Mouse (Mus musculus): ENCODE measurements at regions not wholly inside any gene's neighbourhood (a gene's known extent, or its start where the extent isn't known, plus 50 kb on each side); places are given as distances from the start of the nearest gene placed in this dataset.
A peak's percentile ranks its signal among the peaks of the same experiment; 100 is the strongest.

DNA sequence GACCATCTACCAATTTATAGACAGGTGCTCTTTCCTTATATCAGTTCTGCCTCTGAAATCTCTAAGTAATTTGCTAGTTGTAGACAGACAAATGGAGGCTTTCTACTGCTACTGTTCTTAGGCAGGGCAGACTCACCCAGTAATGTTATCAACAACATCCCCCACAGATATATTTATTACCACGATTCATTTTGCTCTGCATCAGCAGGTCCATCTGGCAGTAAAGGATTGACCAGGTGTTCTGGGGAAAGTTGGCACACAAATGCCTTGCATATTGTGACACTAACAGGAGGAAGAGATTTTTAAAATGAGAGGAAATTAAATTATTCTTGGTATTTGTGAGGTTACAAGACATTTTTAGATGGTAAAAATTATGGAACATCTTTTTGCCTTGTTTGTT, 627.3 kb upstream of the Tmprss15 start:
- Histone ChIP-seq H3K27me3 (ENCODE audit: insufficient read depth, low read length) (no peaks in the 10 kb centered on the region), H3K9me3 (ENCODE audit: low read length) (no peaks in the 10 kb centered on the region), H3K36me3 (ENCODE audit: insufficient read depth, low read length) (no peaks in the 10 kb centered on the region), H3K4me2 (ENCODE audit: low read depth, low read length, poor library complexity, severe bottlenecking) (no peak overlapping the region), H3K4me3 (ENCODE audit: low read depth, low read length) (no peak overlapping the region), H3K27ac (ENCODE audit: low read depth, low read length) (no peak overlapping the region), H3K4me1 (ENCODE audit: insufficient read depth, low read length) (no peaks in the 10 kb centered on the region), H3K9ac (replicated peaks; ENCODE audit: low read length, poor library complexity, severe bottlenecking) (no peak overlapping the region)
- 88% methylated on average over 1 of the region's 1 CpGs for WGBS
- DNase-seq (ENCODE audit: low spot score) = peak; percentile 73
- TF ChIP-seq CTCF (IDR thresholded peaks at IDR 0.05) = no peak
- ATAC-seq (ENCODE audit: low FRiP score) = no peak

DNA sequence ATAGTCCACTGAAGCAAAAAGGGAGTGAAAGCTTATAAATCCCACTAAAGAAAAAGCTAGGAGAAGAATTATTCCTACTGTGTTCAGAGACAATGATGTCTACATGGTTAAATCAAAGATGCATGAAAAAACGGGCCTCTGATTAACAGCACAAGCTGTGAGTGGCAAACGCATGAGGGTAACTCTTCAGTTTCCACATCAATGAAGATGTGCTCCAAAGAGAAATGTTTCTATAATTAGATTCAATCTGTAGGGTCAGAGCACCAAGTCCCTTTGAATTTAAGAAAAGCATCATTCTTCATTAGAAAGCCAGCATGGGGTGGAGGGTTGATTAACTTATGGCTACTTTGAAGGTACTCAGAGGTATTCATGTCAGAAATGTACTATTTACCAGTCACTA, 601.5 kb upstream of the Tmprss15 start:
- Histone ChIP-seq H3K4me3 (ENCODE audit: low read depth, low read length) (no peak overlapping the region), H3K4me1 (ENCODE audit: insufficient read depth, low read length) (no peaks in the 10 kb centered on the region), H3K27me3 (ENCODE audit: insufficient read depth, low read length) (no peaks in the 10 kb centered on the region), H3K4me2 (ENCODE audit: low read depth, low read length, poor library complexity, severe bottlenecking) (no peak overlapping the region), H3K36me3 (ENCODE audit: insufficient read depth, low read length) (no peaks in the 10 kb centered on the region), H3K9me3 (ENCODE audit: low read length) (no peaks in the 10 kb centered on the region), H3K9ac (replicated peaks; ENCODE audit: low read length, poor library complexity, severe bottlenecking) (no peak overlapping the region), H3K27ac (ENCODE audit: low read depth, low read length) (no peak overlapping the region)
- 11% methylated on average over 2 of the region's 2 CpGs for WGBS
- peak; percentile 9 for DNase-seq (ENCODE audit: low spot score)
- no peak for ATAC-seq (ENCODE audit: low FRiP score)
- TF ChIP-seq CTCF (IDR thresholded peaks at IDR 0.05) = no peak

DNA sequence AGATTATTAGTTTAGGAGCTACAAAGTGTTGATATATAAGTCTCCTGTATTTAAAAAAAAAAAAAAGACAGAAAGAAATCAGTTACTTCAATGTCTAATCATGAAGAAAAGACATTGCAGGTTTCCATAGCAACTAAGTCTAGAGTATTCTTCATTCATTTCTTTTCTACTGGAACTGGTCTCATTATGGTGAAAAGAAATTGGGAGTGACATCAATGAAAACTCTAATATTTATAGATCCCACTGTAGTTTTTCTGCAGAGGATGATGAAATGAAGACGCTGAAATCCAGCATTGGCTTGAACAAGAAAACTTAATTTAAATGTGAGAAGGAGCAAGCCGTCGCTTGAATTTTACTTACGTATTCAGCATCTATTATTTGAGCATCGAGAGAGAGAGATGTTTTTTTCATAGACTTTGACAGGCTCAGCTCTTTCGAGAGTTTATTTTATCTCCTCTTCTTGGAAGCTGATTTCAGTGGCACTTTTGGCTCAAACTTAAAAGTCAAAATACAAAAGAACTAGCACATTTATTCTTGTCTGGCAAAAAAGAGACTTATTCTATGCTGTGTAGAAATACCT, 560.4 kb upstream of the Tmprss15 start:
- no peak overlapping the region for H3K9ac ChIP-seq (replicated peaks; ENCODE audit: low read length, poor library complexity, severe bottlenecking)
- no peak for ATAC-seq (ENCODE audit: low FRiP score)

DNA sequence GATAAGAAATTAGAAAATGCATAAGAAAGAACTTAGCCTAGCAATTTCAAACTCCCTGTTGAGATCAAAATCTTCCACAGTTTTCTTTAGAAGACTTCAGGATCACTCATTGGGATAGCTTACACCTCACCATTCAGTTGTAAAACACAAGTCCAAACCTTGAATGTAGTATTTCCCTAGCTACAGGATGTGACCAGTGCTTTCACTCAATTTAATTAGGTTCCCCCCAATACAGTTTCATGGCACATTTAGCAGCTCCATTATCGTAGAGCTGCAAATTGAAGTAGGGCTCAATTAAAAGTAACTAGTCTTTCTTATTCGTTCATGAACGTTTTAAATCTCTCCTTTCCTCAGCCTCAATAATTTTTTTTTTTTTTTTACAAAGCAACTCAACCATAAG, 550.0 kb upstream of the Tmprss15 start:
- DNase-seq (ENCODE audit: low spot score) = peak; percentile 1
- no peak for ATAC-seq (ENCODE audit: low FRiP score)
- 84% methylated on average over 3 of the region's 3 CpGs for WGBS

More for the DNA sequence above, 560.4 kb upstream of the Tmprss15 start:
- DNase-seq (ENCODE audit: low spot score) = peak; percentile 15
- Histone ChIP-seq H3K36me3 (ENCODE audit: insufficient read depth, low read length) (no peaks in the 10 kb centered on the region), H3K9me3 (ENCODE audit: low read length) (no peaks in the 10 kb centered on the region), H3K4me2 (ENCODE audit: low read depth, low read length, poor library complexity, severe bottlenecking) (no peak overlapping the region), H3K27ac (ENCODE audit: low read depth, low read length) (no peak overlapping the region), H3K27me3 (ENCODE audit: insufficient read depth, low read length) (no peaks in the 10 kb centered on the region), H3K4me1 (ENCODE audit: insufficient read depth, low read length) (no peaks in the 10 kb centered on the region), H3K4me3 (ENCODE audit: low read depth, low read length) (no peak overlapping the region)
- TF ChIP-seq CTCF (IDR thresholded peaks at IDR 0.05) = no peak
- WGBS = 32% methylated on average over 6 of the region's 6 CpGs

DNA sequence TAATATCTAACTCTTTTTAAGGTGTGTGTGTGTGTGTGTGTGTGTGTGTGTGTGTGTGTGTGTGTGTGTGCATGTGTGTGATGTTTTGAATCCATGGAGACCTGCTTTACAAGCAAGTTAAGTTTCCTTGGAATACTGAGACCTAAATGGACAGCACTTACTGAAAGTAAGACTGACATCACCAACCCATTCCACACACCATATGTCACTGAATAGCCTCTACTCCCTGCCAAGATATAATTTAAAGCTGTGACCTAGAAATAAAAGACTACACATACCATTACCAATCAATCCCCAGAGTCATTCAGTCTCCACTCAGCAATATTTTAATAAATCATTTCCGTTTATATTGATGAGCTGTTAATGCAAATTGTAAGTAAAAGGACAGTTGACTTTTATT, 536.2 kb upstream of the Tmprss15 start:
- Histone ChIP-seq H3K4me1 (ENCODE audit: insufficient read depth, low read length) (no peaks in the 10 kb centered on the region), H3K9ac (replicated peaks; ENCODE audit: low read length, poor library complexity, severe bottlenecking) (no peak overlapping the region), H3K4me3 (ENCODE audit: low read depth, low read length) (no peak overlapping the region), H3K4me2 (ENCODE audit: low read depth, low read length, poor library complexity, severe bottlenecking) (no peak overlapping the region), H3K36me3 (ENCODE audit: insufficient read depth, low read length) (no peaks in the 10 kb centered on the region), H3K27ac (ENCODE audit: low read depth, low read length) (no peak overlapping the region), H3K27me3 (ENCODE audit: insufficient read depth, low read length) (no peaks in the 10 kb centered on the region), H3K9me3 (ENCODE audit: low read length) (no peaks in the 10 kb centered on the region)
- TF ChIP-seq CTCF (IDR thresholded peaks at IDR 0.05) = no peak
- 67% methylated on average over 1 of the region's 1 CpGs for WGBS
- DNase-seq (ENCODE audit: low spot score) (no peak), ATAC-seq (ENCODE audit: low FRiP score) (no peak)

More for the DNA sequence above, 550.0 kb upstream of the Tmprss15 start:
- Histone ChIP-seq H3K9me3 (ENCODE audit: low read length) (no peaks in the 10 kb centered on the region), H3K4me3 (ENCODE audit: low read depth, low read length) (no peak overlapping the region), H3K36me3 (ENCODE audit: insufficient read depth, low read length) (no peaks in the 10 kb centered on the region), H3K27ac (ENCODE audit: low read depth, low read length) (no peak overlapping the region), H3K9ac (replicated peaks; ENCODE audit: low read length, poor library complexity, severe bottlenecking) (no peak overlapping the region), H3K4me1 (ENCODE audit: insufficient read depth, low read length) (no peaks in the 10 kb centered on the region), H3K4me2 (ENCODE audit: low read depth, low read length, poor library complexity, severe bottlenecking) (no peak overlapping the region), H3K27me3 (ENCODE audit: insufficient read depth, low read length) (no peaks in the 10 kb centered on the region)
- TF ChIP-seq CTCF (IDR thresholded peaks at IDR 0.05) = no peak

DNA sequence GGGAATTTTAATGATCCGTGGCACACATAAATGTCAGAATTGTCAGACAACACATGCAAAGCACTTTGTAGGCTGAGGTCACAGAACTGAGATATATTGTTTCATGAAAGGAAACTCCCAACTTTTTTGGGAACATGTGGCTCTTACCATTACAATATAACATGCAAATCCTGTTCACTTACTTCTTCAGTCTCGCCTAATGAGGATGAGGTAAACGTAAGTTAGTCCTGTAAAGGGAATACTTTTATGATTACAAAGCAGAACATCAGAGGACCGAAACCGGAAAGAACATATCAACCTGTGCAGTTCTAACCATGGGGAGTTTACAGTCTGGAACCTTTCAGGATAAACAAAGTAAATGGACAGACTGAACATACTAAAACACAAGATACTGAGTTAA, 520.1 kb upstream of the Tmprss15 start:
- Histone ChIP-seq H3K36me3 (ENCODE audit: insufficient read depth, low read length) (no peaks in the 10 kb centered on the region), H3K4me3 (ENCODE audit: low read depth, low read length) (no peak overlapping the region), H3K9me3 (ENCODE audit: low read length) (no peaks in the 10 kb centered on the region), H3K27me3 (ENCODE audit: insufficient read depth, low read length) (no peaks in the 10 kb centered on the region), H3K27ac (ENCODE audit: low read depth, low read length) (no peak overlapping the region), H3K9ac (replicated peaks; ENCODE audit: low read length, poor library complexity, severe bottlenecking) (no peak overlapping the region), H3K4me2 (ENCODE audit: low read depth, low read length, poor library complexity, severe bottlenecking) (no peak overlapping the region), H3K4me1 (ENCODE audit: insufficient read depth, low read length) (no peaks in the 10 kb centered on the region)
- ATAC-seq (ENCODE audit: low FRiP score) (no peak), DNase-seq (ENCODE audit: low spot score) (no peak)
- WGBS = 87% methylated on average over 5 of the region's 5 CpGs
- TF ChIP-seq CTCF (IDR thresholded peaks at IDR 0.05) = no peak

Measured in midbrain, postnatal 0 days (tissue).